Mouse (Mus musculus) liver, adult 2 months (tissue): ENCODE results near the gene Cenpu.

Experiments
- CTCF ChIP-seq: fragments of 200-500 bp; IDR thresholded peaks from 2 replicates; pipeline ENCODE4 v1.5.1; 2011; ENCODE audit warnings: low read depth, low read length, control low read depth
- POLR2A ChIP-seq: fragments of 200-500 bp; IDR thresholded peaks from 2 replicates; pipeline ENCODE4 v1.6.1; 2011; ENCODE audit warnings: low read length, control low read depth; ENCODE audit not compliant: insufficient read depth; ENCODE audit errors: extremely low read depth

DNA sequence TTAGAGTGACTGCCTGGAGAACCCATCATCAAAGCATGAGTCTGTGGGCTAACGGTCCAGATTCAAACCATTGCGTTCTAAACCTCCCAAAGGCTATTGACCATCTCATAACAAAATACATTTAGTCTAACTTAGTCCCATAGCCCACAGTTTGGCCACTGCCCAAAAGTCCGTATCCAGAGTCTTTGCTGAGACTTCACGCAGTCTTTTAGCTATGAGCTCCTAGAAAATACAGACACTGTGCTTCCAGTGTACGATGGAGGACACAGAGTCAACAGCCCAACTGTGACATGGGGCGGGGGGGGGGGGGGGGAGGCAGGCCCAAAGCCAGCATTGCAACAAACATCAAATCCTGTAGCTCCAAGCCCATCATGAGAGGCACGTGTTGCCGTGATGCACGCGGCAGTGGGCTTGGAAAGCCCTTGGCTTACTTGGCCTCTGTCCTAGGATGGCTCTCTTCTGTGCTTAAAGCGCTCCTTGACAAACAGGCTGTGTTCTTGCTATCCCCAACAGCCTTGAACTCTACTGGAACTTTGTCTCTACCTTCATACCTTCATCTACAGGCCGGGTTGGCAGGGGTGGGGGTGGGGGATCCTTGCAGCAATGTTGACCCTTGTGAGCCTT is 48.6 kb upstream of the Cenpu start:
- TF ChIP-seq CTCF = no peak
- TF ChIP-seq POLR2A = no peak
